17 mouse cellular contexts compared by ENCODE assay signal in genomic region chr9:55568466-55569159, GRCm38 (mm10). TPM values are rescaled to one million over a fixed set of nuclear protein-coding genes. Genes with fewer than 3 reads are reported as not detected.
DNase-seq lines count a peak whose midpoint lies in the region; ATAC-seq lines count a peak whose summit lies in the region.
"Had no signal": no experiment of that assay in that cellular context is flagged by ENCODE, and none has a peak within 500 bp of the region (broad histone marks: within the 10 kb centered on the region; RNA-seq: fewer than 3 reads in every experiment).

No protein-coding gene starts in this region.

- no peaks in the 10 kb centered on the region for H3K36me3 ChIP-seq in forebrain, embryonic 16.5 days (ENCODE audit: control insufficient read depth, insufficient read depth)
- no peaks in the 10 kb centered on the region for H3K36me3 ChIP-seq in forebrain, embryonic 12.5 days (replicated peaks)
- no peaks in the 10 kb centered on the region for H3K36me3 ChIP-seq in hindbrain, embryonic 14.5 days (replicated peaks; ENCODE audit: control insufficient read depth, insufficient read depth)
- H3K36me3 ChIP-seq: intestine, embryonic 15.5 days; limb, embryonic 12.5 days; midbrain, embryonic 10.5 days had no signal

- peak; percentile 12 for DNase-seq in kidney, postnatal 10 days
- DNase-seq in kidney, postnatal 14 days = no peak
- DNase-seq in urinary bladder, postnatal 25 days (ENCODE audit: low spot score) = peak; percentile 18
- DNase-seq in urinary bladder, adult 2 months (ENCODE audit: low spot score) = no peak
- DNase-seq in urinary bladder, postnatal 36 days (ENCODE audit: low spot score in 2 of 2) = peak; percentile 43 to 55
- DNase-seq in hindbrain, embryonic 14.5 days (ENCODE audit: low spot score) = no peak
- DNase-seq: cerebellum, adult 9-11 months; gastrocnemius, postnatal 25 days; kidney, postnatal 4 days; layer of hippocampus, postnatal 36 days; liver, postnatal 0 days; thymus, adult 18-20 months had no signal

- H3K9me3 ChIP-seq in forebrain, embryonic 16.5 days (ENCODE audit: control insufficient read depth, low read length) = no peaks in the 10 kb centered on the region
- no peaks in the 10 kb centered on the region for H3K9me3 ChIP-seq in forebrain, embryonic 12.5 days
- no peaks in the 10 kb centered on the region for H3K9me3 ChIP-seq in hindbrain, embryonic 14.5 days (ENCODE audit: control insufficient read depth, low read length)
- H3K9me3 ChIP-seq: intestine, embryonic 15.5 days; limb, embryonic 12.5 days; midbrain, embryonic 10.5 days had no signal

- peak; percentile 61 for ATAC-seq in forebrain, embryonic 16.5 days
- no peak for ATAC-seq in forebrain, embryonic 12.5 days (ENCODE audit: low FRiP score)
- no peak for ATAC-seq in hindbrain, embryonic 14.5 days (ENCODE audit: low FRiP score)
- ATAC-seq: intestine, embryonic 15.5 days; liver, postnatal 0 days had no signal

- WGBS in forebrain, embryonic 16.5 days = 55% methylated on average over 5 of the region's 5 CpGs
- WGBS in forebrain, embryonic 12.5 days = 74% methylated on average over 5 of the region's 5 CpGs
- 69% methylated on average over 5 of the region's 5 CpGs for WGBS in hindbrain, embryonic 14.5 days

- H3K9ac ChIP-seq in forebrain, embryonic 16.5 days (replicated peaks; ENCODE audit: low read depth, low read length) = no peak overlapping the region
- no peak overlapping the region for H3K9ac ChIP-seq in forebrain, embryonic 12.5 days
- no peak overlapping the region for H3K9ac ChIP-seq in hindbrain, embryonic 14.5 days
- H3K9ac ChIP-seq: intestine, embryonic 15.5 days; limb, embryonic 12.5 days; liver, postnatal 0 days had no signal

- no peak overlapping the region for H3K4me2 ChIP-seq in forebrain, embryonic 16.5 days (ENCODE audit: low read length)
- no peak overlapping the region for H3K4me2 ChIP-seq in forebrain, embryonic 12.5 days
- H3K4me2 ChIP-seq in hindbrain, embryonic 14.5 days (replicated peaks) = no peak overlapping the region
- H3K4me2 ChIP-seq: intestine, embryonic 15.5 days; limb, embryonic 12.5 days had no signal

- no peak overlapping the region for H3K4me3 ChIP-seq in forebrain, embryonic 16.5 days (replicated peaks; ENCODE audit: low read length)
- no peak overlapping the region for H3K4me3 ChIP-seq in forebrain, embryonic 12.5 days (replicated peaks)
- no peak overlapping the region for H3K4me3 ChIP-seq in hindbrain, embryonic 14.5 days (replicated peaks; ENCODE audit: low read length)
- H3K4me3 ChIP-seq: intestine, embryonic 15.5 days; limb, embryonic 12.5 days; midbrain, embryonic 10.5 days had no signal

- no peak overlapping the region for H3K27ac ChIP-seq in forebrain, embryonic 16.5 days (ENCODE audit: low read length)
- no peak overlapping the region for H3K27ac ChIP-seq in forebrain, embryonic 12.5 days
- H3K27ac ChIP-seq in hindbrain, embryonic 14.5 days = no peak overlapping the region
- H3K27ac ChIP-seq: intestine, embryonic 15.5 days; limb, embryonic 12.5 days; midbrain, embryonic 10.5 days had no signal

- no peaks in the 10 kb centered on the region for H3K4me1 ChIP-seq in forebrain, embryonic 16.5 days (replicated peaks; ENCODE audit: control insufficient read depth, insufficient read depth, low read length)
- no peaks in the 10 kb centered on the region for H3K4me1 ChIP-seq in forebrain, embryonic 12.5 days
- no peaks in the 10 kb centered on the region for H3K4me1 ChIP-seq in hindbrain, embryonic 14.5 days (replicated peaks; ENCODE audit: control insufficient read depth, insufficient read depth, low read length)
- H3K4me1 ChIP-seq: intestine, embryonic 15.5 days; midbrain, embryonic 10.5 days had no signal

- H3K27me3 ChIP-seq in forebrain, embryonic 16.5 days (replicated peaks; ENCODE audit: control insufficient read depth, insufficient read depth, low read length) = no peaks in the 10 kb centered on the region
- no peaks in the 10 kb centered on the region for H3K27me3 ChIP-seq in forebrain, embryonic 12.5 days
- H3K27me3 ChIP-seq in hindbrain, embryonic 14.5 days (ENCODE audit: control insufficient read depth, insufficient read depth, low read length) = no peaks in the 10 kb centered on the region
- H3K27me3 ChIP-seq: intestine, embryonic 15.5 days; limb, embryonic 12.5 days had no signal

RNA-seq across cellular contexts. Expression of gene Isl2, which starts 30.1 kb away (rescaled TPM):
- 0.18 and 0.37 TPM in 2 replicates for polyA plus RNA-seq in forebrain, embryonic 16.5 days (2015; fragmentation: Nextera tagmentation; extraction: Ambion mirVana)
- 0.68 and 0.73 TPM in 2 replicates for polyA plus RNA-seq in forebrain, embryonic 12.5 days (2016; fragmentation: Nextera tagmentation; extraction: Ambion mirVana)
- polyA plus RNA-seq in urinary bladder, adult 2 months (2012; rRNA removed) = 0.32 and 0.37 TPM in 2 replicates
- 1.9 and 3.0 TPM in 2 replicates for polyA plus RNA-seq in hindbrain, embryonic 14.5 days (2014; fragmentation: Nextera tagmentation; extraction: Ambion mirVana)
- polyA plus RNA-seq: liver, postnatal 0 days had no signal

RNA-seq across cellular contexts. Expression of gene Etfa, which starts 56.6 kb away (rescaled TPM):
- 87.3 and 93.0 TPM in 2 replicates for polyA plus RNA-seq in forebrain, embryonic 16.5 days (2015; fragmentation: Nextera tagmentation; extraction: Ambion mirVana)
- 136 and 139 TPM in 2 replicates for polyA plus RNA-seq in forebrain, embryonic 12.5 days (2016; fragmentation: Nextera tagmentation; extraction: Ambion mirVana)
- 93.4 and 107 TPM in 2 replicates for polyA plus RNA-seq in urinary bladder, adult 2 months (2012; rRNA removed)
- polyA plus RNA-seq in hindbrain, embryonic 14.5 days (2014; fragmentation: Nextera tagmentation; extraction: Ambion mirVana) = 94.5 and 99.0 TPM in 2 replicates

Comparison
In these comparisons a context has a peak if more than half of its experiments do, and no peak if none do; other contexts are left out.
1. DNase-seq: peak in kidney, postnatal 10 days (single experiment), urinary bladder, postnatal 25 days (single experiment) and urinary bladder, postnatal 36 days (2 of 2); none in kidney, postnatal 14 days (single experiment), urinary bladder, adult 2 months (single experiment) and hindbrain, embryonic 14.5 days (single experiment).